In the genomic region with DNA sequence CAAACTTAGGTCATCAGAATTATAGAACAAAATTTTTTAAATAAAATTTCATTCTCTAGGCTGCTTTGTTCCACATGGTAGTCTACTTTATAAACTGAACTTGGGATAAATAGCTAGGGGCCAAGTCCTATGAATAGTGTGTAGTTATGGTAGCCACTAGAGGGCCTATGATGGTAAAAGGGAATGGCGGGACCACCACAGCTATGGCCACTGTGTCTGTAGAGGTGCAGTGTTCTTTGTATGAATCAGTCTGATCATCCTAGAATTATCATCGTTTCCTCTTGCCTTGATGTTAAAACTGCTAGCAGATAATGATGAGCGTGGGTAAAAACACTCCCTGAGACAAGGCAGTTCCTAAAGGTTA, we compare ENCODE assay signal across 9 mouse cellular contexts. TPM values are rescaled to one million over a fixed set of nuclear protein-coding genes. Genes with fewer than 3 reads are reported as not detected.
DNase-seq lines count a peak whose midpoint lies in the region; ATAC-seq and TF ChIP-seq lines count a peak whose summit lies in the region.
"Had no signal": no experiment of that assay in that cellular context is flagged by ENCODE, and none has a peak within 500 bp of the region (broad histone marks: within the 10 kb centered on the region; RNA-seq: fewer than 3 reads in every experiment).

No protein-coding gene starts in this region.

- H3K4me2 ChIP-seq in kidney, embryonic 16.5 days (replicated peaks; ENCODE audit: low read depth, low read length): peak overlapping the region; percentile 53
- H3K4me2 ChIP-seq in hindbrain, embryonic 13.5 days: peak overlapping the region; percentile 56

- peak; percentile 40; the same call in 1 of the 2 replicates for TF ChIP-seq CTCF in brain, embryonic 14.5 days (IDR thresholded peaks at IDR 0.05; ENCODE audit: borderline replicate concordance, extremely low read depth, insufficient read depth, insufficient read length)

- H3K27me3 ChIP-seq in kidney, embryonic 16.5 days (ENCODE audit: insufficient read depth, low read length): no peaks in the 10 kb centered on the region
- no peaks in the 10 kb centered on the region for H3K27me3 ChIP-seq in hindbrain, embryonic 13.5 days

- peak overlapping the region; percentile 61 for H3K4me3 ChIP-seq in kidney, embryonic 16.5 days (ENCODE audit: low read length)
- H3K4me3 ChIP-seq in hindbrain, embryonic 13.5 days: peak overlapping the region; percentile 59

- ATAC-seq in kidney, embryonic 16.5 days (ENCODE audit: low FRiP score, low TSS enrichment): peak; percentile 73
- peak; percentile 65; the same call in 1 of the 2 replicates for ATAC-seq in hindbrain, embryonic 13.5 days (ENCODE audit: low FRiP score)
- ATAC-seq in megakaryocyte progenitor cell, adult 5-6 weeks (replicated peaks; ENCODE audit: poor library complexity): peak; percentile 52

- H3K27ac ChIP-seq in kidney, embryonic 16.5 days (ENCODE audit: low read length): peak overlapping the region; percentile 80
- peak overlapping the region; percentile 85 for H3K27ac ChIP-seq in hindbrain, embryonic 13.5 days

- peak overlapping the region; percentile 69 for H3K9ac ChIP-seq in kidney, embryonic 16.5 days (replicated peaks; ENCODE audit: low read length)
- peak overlapping the region; percentile 76; the same call in 1 of the 2 replicates for H3K9ac ChIP-seq in hindbrain, embryonic 13.5 days

- WGBS in kidney, embryonic 16.5 days: 45% methylated on average over 3 of the region's 3 CpGs
- 45% methylated on average over 3 of the region's 3 CpGs for WGBS in hindbrain, embryonic 13.5 days

- H3K36me3 ChIP-seq in kidney, embryonic 16.5 days (ENCODE audit: insufficient read depth, low read length): peaks cover 53% of the 10 kb centered on the region
- H3K36me3 ChIP-seq in hindbrain, embryonic 13.5 days: peaks cover 66% of the 10 kb centered on the region

- no peaks in the 10 kb centered on the region for H3K9me3 ChIP-seq in kidney, embryonic 16.5 days (ENCODE audit: low read length)
- H3K9me3 ChIP-seq in hindbrain, embryonic 13.5 days: no peaks in the 10 kb centered on the region

- DNase-seq in kidney, postnatal 36 days: no peak
- DNase-seq in brain, embryonic 14.5 days (ENCODE audit: low read depth): peak; percentile 65
- DNase-seq in ovary, adult 18-20 months (ENCODE audit: low spot score): no peak
- DNase-seq in ovary, postnatal 10 days (ENCODE audit: low spot score): no peak
- no peak for DNase-seq in adrenal gland, postnatal 4 days (ENCODE audit: low spot score in 2 of 2)

- peaks cover 13% of the 10 kb centered on the region for H3K4me1 ChIP-seq in kidney, embryonic 16.5 days (ENCODE audit: insufficient read depth, low read length)
- peaks cover 33% of the 10 kb centered on the region for H3K4me1 ChIP-seq in hindbrain, embryonic 13.5 days (replicated peaks)

- no peak for TF ChIP-seq POLR2A in brain, embryonic 14.5 days (IDR thresholded peaks at IDR 0.05; ENCODE audit: borderline replicate concordance, extremely low read depth, insufficient read depth, insufficient read length, poor library complexity, severe bottlenecking)

RNA-seq across cellular contexts. Expression of a gene that starts 0.5 kb away (rescaled TPM):
- polyA plus RNA-seq in kidney, embryonic 16.5 days (2015; fragmentation: Nextera tagmentation; extraction: Ambion mirVana): 31.9 and 37.3 TPM in 2 replicates
- 14.5 and 16.9 TPM in 2 replicates for polyA plus RNA-seq in brain, embryonic 14.5 days (2012; rRNA removed)
- polyA plus RNA-seq in hindbrain, embryonic 13.5 days (2015; fragmentation: Nextera tagmentation; extraction: Ambion mirVana): 40.5 and 40.8 TPM in 2 replicates
- total RNA-seq in megakaryocyte progenitor cell, adult 5-6 weeks (2015): 16.5 and 20.7 TPM in 2 replicates
- 47.4 and 48.2 TPM in 2 replicates for total RNA-seq in megakaryocyte progenitor cell, adult 5-6 weeks (2017)
- total RNA-seq in adrenal gland, postnatal 4 days (2021): 10 to 100 TPM; 21.6 to 21.8 TPM

RNA-seq across cellular contexts. Expression of a gene that starts 5.4 kb away (rescaled TPM):
- polyA plus RNA-seq in kidney, embryonic 16.5 days (2015; fragmentation: Nextera tagmentation; extraction: Ambion mirVana): 1,111 and 1,181 TPM in 2 replicates
- polyA plus RNA-seq in brain, embryonic 14.5 days (2012; rRNA removed): 714 and 763 TPM in 2 replicates
- 659 and 664 TPM in 2 replicates for polyA plus RNA-seq in hindbrain, embryonic 13.5 days (2015; fragmentation: Nextera tagmentation; extraction: Ambion mirVana)
- 4,149 and 4,331 TPM in 2 replicates for total RNA-seq in megakaryocyte progenitor cell, adult 5-6 weeks (2015)
- total RNA-seq in megakaryocyte progenitor cell, adult 5-6 weeks (2017): 2,914 and 3,251 TPM in 2 replicates
- 1,000 to 10,000 TPM; 1,230 to 1,246 TPM for total RNA-seq in adrenal gland, postnatal 4 days (2021)

RNA-seq across cellular contexts. Expression of a gene that starts 5.7 kb away (rescaled TPM):
- 26.8 and 32.1 TPM in 2 replicates for polyA plus RNA-seq in kidney, embryonic 16.5 days (2015; fragmentation: Nextera tagmentation; extraction: Ambion mirVana)
- polyA plus RNA-seq in brain, embryonic 14.5 days (2012; rRNA removed): 12.8 and 20.1 TPM in 2 replicates
- polyA plus RNA-seq in hindbrain, embryonic 13.5 days (2015; fragmentation: Nextera tagmentation; extraction: Ambion mirVana): 6.5 and 7.3 TPM in 2 replicates
- total RNA-seq in megakaryocyte progenitor cell, adult 5-6 weeks (2015): 37.7 and 48.5 TPM in 2 replicates
- total RNA-seq in megakaryocyte progenitor cell, adult 5-6 weeks (2017): 134 and 155 TPM in 2 replicates
- 10 to 100 TPM; 19.2 to 19.9 TPM for total RNA-seq in adrenal gland, postnatal 4 days (2021)

RNA-seq across cellular contexts. Expression of a gene that starts 56.4 kb away (rescaled TPM):
- polyA plus RNA-seq in kidney, embryonic 16.5 days (2015; fragmentation: Nextera tagmentation; extraction: Ambion mirVana): 2.4 and 4.5 TPM in 2 replicates
- polyA plus RNA-seq in brain, embryonic 14.5 days (2012; rRNA removed): 0.20 and 0.79 TPM in 2 replicates
- polyA plus RNA-seq in hindbrain, embryonic 13.5 days (2015; fragmentation: Nextera tagmentation; extraction: Ambion mirVana): 2.9 and 3.1 TPM in 2 replicates
- 0.62 and 0.88 TPM in 2 replicates for total RNA-seq in megakaryocyte progenitor cell, adult 5-6 weeks (2015)
- total RNA-seq in megakaryocyte progenitor cell, adult 5-6 weeks (2017): 1.1 and 1.4 TPM in 2 replicates
- total RNA-seq in adrenal gland, postnatal 4 days (2021): 1 to 10 TPM; 2.0 to 2.6 TPM
- polyA plus RNA-seq: gonadal fat pad, adult 2 months had no signal
